Mouse (Mus musculus): Measurements from ENCODE around the gene Atp6v0e. TPM values are rescaled to one million over a fixed set of nuclear protein-coding genes. Genes with fewer than 3 reads are reported as not detected.

Gene Atp6v0e
- total RNA-seq, 2 experiments from 2014 or later, result 41.3 to 44.1 TPM

Other genes with a start within 250 kb of the Atp6v0e start
- 10 to 100 TPM; 73.3 to 77.5 TPM for gene Neurl1b, start 248.4 kb upstream of the Atp6v0e start, total RNA-seq (2021)
- 100 to 1,000 TPM; 154 TPM for gene Ergic1, start 101.7 kb upstream of the Atp6v0e start, total RNA-seq (2021)
- gene Dusp1, start 101.1 kb upstream of the Atp6v0e start, total RNA-seq (2021), result 10 to 100 TPM; 25.0 to 66.5 TPM
- 100 to 1,000 TPM; 117 to 118 TPM for gene Crebrf, start 52.4 kb downstream of the Atp6v0e start, total RNA-seq (2021)
- 10 to 100 TPM; 33.9 to 34.8 TPM for gene Bnip1, start 117.8 kb downstream of the Atp6v0e start, total RNA-seq (2021)
- not detected for gene Nkx2-5, start 181.8 kb downstream of the Atp6v0e start, total RNA-seq (2021)

All from left cerebral cortex, postnatal 36 days (tissue).